Mouse (Mus musculus): ENCODE measurements at regions not wholly inside any gene's neighbourhood (a gene's known extent, or its start where the extent isn't known, plus 50 kb on each side); places are given as distances from the start of the nearest gene placed in this dataset.
A peak's percentile ranks its signal among the peaks of the same experiment; 100 is the strongest.

- DNase-seq = no peak
These were observed 58.6 kb downstream of the Mrm1 start for GRCm38 (mm10) chr11:84760622-84761196.

GRCm38 (mm10) chr11:84759478-84759986, 59.8 kb downstream of the Mrm1 start:
- peak; percentile 91 for DNase-seq

GRCm38 (mm10) chr11:84752007-84752406, 67.3 kb downstream of the Mrm1 start:
- DNase-seq = no peak

- no peak for DNase-seq
These were observed 69.6 kb downstream of the Mrm1 start for GRCm38 (mm10) chr11:84749490-84750349.

- DNase-seq = peak; percentile 60
These were observed 80.3 kb downstream of the Mrm1 start for GRCm38 (mm10) chr11:84738769-84739589.

- DNase-seq = no peak
These were observed 81.2 kb downstream of the Mrm1 start for GRCm38 (mm10) chr11:84738128-84738527.

GRCm38 (mm10) chr11:84731890-84732289, 87.4 kb downstream of the Mrm1 start:
- DNase-seq = no peak

- DNase-seq = no peak
These were observed 89.1 kb downstream of the Mrm1 start for GRCm38 (mm10) chr11:84730218-84730617.

- no peak for DNase-seq
These were observed 90.1 kb downstream of the Mrm1 start for GRCm38 (mm10) chr11:84729189-84729588.

GRCm38 (mm10) chr11:84725936-84726613, 93.2 kb downstream of the Mrm1 start:
- DNase-seq = no peak

GRCm38 (mm10) chr11:84725177-84725792, 94.0 kb downstream of the Mrm1 start:
- DNase-seq = no peak

- DNase-seq = peak; percentile 72
These were observed 95.2 kb downstream of the Mrm1 start for GRCm38 (mm10) chr11:84724080-84724479.

- no peak for DNase-seq
These were observed 96.6 kb downstream of the Mrm1 start for GRCm38 (mm10) chr11:84722658-84723201.

GRCm38 (mm10) chr11:84721979-84722378, 97.3 kb downstream of the Mrm1 start:
- DNase-seq = peak; percentile 27

- no peak for DNase-seq
These were observed 98.2 kb downstream of the Mrm1 start for GRCm38 (mm10) chr11:84721150-84721549.

GRCm38 (mm10) chr11:84719781-84720180, 99.5 kb downstream of the Mrm1 start:
- DNase-seq = no peak

- DNase-seq = no peak
These were observed 106.6 kb downstream of the Mrm1 start for GRCm38 (mm10) chr11:84712731-84713130.

GRCm38 (mm10) chr11:84711886-84712285, 107.4 kb downstream of the Mrm1 start:
- no peak for DNase-seq

GRCm38 (mm10) chr11:84708222-84708730, 111.0 kb downstream of the Mrm1 start:
- no peak for DNase-seq

GRCm38 (mm10) chr11:84707772-84708171, 111.5 kb downstream of the Mrm1 start:
- DNase-seq = peak; percentile 93

- peak; percentile 63 for DNase-seq
These were observed 112.6 kb downstream of the Mrm1 start for GRCm38 (mm10) chr11:84706692-84707091.

Measured in cerebellum, adult 9-11 months (tissue).